Mouse (Mus musculus) retina, embryonic 14.5 days (tissue): ENCODE results near the gene Caml.
"Not testable (repeated sequence)": the region's sequence is repeated elsewhere in the genome, so short reads cannot be mapped to it uniquely, and the experiment has no call there.

ENCODE experiments used
- DNase-seq: peaks from one replicate; pipeline ENCODE4 v3.0.0-alpha.2; 2015; ENCODE audit warnings: low spot score

Caml gene

GRCm38 (mm10) chr13:55622649-55623541 lies at the start of gene Caml:
Gene Caml, plus strand, starts transcription at chr13:55623005.
- DNase-seq = peak; percentile 92

- no peak for DNase-seq
Observed at GRCm38 (mm10) chr13:55573432-55573831, 49.4 kb upstream of the Caml start, which contains the start of gene Tmed9. Gene Tmed9, plus strand, starts transcription at chr13:55573732.

- no peak for DNase-seq
Observed at GRCm38 (mm10) chr13:55574321-55574720, 48.5 kb upstream of the Caml start.

DNA sequence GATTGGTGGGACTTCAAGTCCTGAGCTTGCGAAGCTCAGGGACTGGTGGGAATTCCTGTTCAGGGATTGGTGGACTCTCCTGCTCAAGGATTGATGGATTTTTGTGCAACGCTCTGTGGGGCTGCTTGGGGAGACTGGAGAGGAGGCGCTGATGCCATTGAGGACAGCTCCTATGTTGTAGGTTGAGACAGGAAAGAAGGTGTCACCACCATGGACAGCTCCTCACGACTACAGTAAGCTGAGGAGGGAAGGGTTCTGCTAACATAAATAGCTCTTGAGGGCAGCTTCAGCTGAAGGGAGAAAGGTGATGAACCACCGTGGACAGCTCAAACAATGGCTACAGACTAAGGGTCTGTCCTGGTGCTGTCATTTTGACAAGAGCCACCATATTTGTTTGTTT lies 46.9 kb upstream of the Caml start:
- DNase-seq = no peak

GRCm38 (mm10) chr13:55576872-55577271 lies 45.9 kb upstream of the Caml start:
- not testable (repeated sequence) for DNase-seq

DNA sequence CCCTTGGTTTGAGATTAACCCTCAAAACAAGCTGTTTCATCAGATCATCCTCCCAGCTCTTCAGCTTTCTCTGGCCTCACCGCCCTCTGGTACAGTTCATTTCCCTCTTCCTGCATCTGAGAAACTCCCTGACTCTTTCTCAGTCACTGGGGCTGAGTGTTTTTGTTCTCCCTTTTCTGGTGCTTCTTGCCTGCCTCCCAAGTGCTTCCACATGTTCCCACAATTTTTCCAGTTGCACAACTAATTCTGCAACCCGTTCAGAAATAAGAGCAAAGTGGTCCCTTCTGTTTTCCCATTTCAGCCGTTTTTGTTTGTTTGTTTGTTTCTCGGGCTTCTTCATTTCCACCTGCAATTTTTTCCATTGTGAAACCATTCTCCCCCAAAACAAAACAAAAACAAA lies 44.7 kb upstream of the Caml start:
- no peak for DNase-seq

DNA sequence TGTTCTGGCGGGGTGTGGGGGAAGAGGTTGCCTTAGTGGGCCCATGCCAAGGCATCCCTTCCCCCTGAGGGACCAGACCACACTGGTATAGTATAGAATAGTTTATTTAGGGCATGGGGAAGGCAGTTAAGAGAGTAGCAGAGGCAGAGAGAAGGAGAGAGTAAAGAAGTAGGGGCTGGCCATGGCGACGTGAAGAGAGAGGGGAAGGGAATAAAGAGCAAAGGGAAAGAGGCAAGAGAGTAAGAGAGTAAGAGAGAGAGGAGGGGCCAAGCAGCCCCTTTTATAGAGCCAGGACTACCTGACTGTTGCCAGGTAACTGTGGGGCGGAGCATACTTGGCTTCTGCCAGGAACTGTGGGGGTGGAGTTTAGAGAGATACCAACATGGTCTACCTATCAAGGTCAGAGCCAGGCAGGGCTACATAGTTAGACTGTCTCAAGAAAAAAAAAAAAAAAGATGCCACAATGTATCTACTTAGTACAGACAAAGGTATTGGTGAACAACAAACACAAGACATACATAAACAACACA lies 30.8 kb upstream of the Caml start:
- peak; percentile 13 for DNase-seq

GRCm38 (mm10) chr13:55592512-55593253 lies 30.1 kb upstream of the Caml start:
- peak; percentile 97 for DNase-seq

DNA sequence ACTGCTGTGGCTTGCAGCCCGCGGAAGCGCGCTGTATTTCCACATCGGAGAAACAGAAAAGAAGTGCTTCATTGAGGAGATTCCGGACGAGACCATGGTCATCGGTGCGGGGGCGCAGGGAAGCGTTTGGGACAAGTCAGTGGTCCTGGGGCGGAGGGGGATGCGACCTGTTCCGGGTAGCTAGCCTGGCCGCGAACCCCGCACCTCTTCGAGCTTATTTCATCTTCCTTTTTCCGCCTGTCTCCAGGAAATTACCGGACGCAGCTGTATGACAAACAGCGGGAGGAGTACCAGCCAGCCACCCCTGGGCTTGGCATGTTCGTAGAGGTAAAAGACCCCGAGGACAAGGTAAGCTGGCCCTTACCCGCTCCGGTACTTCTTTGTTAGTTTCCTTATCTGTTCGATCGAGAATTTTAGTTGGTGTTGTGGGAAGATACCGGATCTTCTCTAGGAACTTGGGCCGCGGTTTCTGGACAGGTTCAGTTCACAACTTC lies 29.5 kb upstream of the Caml start:
- DNase-seq = no peak

DNA sequence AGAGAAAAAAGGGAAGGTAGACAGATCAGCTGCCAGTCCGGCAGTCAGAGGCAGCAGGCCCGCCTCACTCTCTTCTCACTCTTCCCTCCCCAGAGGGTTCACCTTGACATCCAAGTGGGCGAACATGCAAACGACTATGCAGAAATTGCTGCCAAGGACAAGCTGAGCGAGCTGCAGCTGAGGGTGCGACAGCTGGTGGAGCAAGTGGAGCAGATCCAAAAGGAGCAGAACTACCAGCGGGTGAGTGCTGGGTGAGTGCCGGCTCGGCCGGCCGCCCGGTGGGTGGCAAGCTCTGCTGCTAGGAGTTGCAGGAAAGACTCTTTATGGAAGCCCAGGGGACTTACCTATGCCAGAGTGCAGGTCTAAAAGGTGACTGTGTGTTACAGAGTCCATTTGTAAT lies 27.4 kb upstream of the Caml start:
- no peak for DNase-seq

DNA sequence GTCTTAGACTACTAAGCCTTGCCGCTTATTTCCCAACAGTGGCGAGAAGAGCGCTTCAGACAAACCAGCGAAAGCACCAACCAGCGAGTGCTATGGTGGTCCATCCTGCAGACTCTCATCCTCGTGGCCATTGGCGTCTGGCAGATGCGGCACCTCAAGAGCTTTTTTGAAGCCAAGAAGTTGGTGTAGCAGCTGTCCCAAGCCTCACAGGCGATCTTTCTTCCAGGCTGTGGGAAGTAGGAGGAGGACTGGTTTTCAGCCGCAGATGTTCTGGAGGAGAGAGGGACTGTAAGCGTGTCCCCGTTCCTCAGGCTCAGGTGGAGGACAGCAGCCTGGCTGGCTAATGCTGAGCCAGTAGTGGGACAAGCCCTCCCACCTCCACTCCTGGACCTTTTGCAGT lies 26.0 kb upstream of the Caml start:
- no peak for DNase-seq

DNA sequence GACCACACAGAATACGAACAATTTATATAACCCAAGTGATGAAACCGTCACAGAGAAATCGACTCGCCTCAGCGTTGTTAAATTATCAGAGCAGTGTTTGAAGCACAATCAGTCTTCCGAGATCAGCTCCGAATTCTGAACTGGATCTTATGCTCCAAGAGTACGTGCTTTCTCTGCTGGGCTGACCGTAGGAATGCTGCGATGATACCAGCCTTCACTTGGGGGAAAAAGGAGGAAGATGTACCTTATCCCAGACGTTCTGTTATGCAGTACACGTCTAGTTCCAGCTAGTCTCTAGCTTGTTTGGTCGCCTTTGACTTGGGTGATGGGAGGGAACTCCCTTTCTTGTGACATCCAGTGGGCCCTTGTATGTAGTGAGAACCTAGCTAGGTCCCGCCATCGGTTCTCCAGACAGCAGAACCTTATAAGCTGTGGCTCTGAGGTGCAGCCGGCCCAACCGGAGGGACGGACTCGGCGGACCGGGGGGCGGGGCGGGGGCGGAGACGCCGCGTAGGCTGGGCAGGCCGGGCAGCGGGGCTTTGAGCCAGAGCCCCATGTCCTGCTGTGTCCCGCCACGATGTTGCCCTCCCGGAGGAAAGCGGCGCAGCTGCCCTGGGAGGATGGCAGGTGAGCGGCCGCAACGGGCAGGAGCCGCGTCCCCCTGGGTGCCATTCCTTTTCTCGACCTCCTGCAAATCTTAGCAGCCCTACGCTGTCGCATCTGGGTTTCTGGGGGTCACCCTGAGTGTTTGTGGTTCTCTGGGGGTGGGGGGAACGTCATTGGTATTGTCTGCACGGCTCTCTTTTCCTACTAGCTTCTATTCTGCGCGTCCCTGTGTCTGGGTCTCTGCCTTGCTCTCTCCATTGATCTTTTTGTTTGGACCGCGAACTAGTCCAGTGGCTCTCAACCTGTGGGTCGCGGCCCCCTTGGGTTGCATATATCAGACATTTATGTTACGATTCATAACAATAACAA lies 23.0 kb upstream of the Caml start, which contains the start of gene B4galt7:
Gene B4galt7, plus strand, starts transcription at position 331 of the 975 bp plus-strand sequence.
- peak; percentile 79 for DNase-seq

- no peak for DNase-seq
Observed at GRCm38 (mm10) chr13:55600657-55601056, 22.1 kb upstream of the Caml start.

DNA sequence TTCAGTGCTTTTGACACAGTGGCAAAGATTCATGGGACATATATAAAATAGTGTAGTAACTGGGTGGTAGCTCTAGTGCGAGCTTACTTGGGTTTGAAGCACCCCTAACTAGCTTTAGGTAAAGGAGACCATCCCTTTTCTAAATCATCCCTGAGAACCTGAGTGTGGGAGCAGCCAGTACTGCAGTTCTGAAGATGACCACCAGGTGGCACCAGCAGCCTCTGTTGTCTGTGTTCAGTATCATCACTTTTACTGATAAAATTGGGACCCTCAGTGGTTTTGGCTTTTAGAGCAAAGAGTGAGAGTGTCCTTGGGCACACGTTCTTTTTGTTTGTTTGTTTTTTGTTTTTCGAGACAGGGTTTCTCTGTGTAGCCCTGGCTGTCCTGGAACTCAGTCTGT lies 21.2 kb upstream of the Caml start:
- DNase-seq = peak; percentile 96

DNA sequence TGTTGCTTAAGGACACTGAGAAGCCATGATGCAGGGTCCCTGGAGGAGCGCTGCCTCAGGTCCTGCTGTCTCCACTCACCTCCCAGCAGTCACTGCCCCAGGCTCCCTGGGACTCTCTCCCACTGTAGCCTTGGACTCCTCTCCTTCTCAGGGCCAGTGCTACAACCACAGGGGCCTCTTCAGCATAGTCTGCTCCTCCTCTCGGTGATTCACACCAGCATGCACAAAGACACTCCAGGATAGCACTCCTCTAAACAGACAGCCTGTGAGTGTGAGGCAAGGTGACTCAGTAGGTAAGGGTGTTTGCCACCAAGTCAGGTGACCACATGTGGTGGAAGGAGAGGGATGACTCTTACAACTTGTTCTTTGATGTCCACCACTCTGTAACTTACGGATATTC lies 18.2 kb upstream of the Caml start:
- DNase-seq = no peak

GRCm38 (mm10) chr13:55606899-55607623 lies 15.7 kb upstream of the Caml start:
- DNase-seq = no peak

DNA sequence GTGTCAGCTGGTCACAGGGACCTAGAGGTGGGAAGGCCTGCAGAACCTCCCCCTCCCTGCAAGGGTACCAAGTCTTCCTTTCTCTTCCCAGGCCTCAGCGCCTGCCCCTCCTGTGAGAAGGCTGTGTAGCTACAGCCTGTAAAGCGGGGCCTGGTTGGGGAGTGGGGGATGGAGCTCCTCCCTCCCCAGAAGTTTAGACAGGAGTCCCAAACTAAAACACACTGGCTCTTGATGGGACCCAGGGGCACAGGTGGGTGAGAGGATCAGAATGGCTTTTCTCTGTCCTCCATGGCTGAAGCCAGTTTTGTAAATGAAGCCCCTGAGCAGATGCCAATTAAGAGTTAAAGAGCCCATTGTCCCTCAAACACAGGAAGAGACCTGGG lies 15.2 kb upstream of the Caml start:
- DNase-seq = no peak

DNA sequence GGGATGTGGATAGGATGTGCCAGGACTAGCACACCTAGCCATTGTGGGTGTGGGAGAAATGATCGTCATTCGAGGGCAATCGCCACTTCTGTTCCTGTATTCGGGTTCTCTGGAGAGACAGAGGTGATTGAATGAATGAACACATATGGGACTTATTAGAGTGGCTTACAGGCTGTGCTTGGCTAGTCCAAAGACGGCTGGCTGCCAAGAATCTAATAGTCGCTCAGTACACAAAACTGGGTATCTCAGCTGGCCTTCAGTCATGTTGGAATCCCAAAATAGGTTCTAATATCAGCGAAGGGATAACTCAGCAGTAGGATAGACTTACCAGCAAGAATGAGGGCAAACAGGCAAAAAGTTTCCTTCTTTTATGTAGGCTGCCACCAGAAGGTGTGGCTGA lies 10.8 kb upstream of the Caml start:
- no peak for DNase-seq

DNA sequence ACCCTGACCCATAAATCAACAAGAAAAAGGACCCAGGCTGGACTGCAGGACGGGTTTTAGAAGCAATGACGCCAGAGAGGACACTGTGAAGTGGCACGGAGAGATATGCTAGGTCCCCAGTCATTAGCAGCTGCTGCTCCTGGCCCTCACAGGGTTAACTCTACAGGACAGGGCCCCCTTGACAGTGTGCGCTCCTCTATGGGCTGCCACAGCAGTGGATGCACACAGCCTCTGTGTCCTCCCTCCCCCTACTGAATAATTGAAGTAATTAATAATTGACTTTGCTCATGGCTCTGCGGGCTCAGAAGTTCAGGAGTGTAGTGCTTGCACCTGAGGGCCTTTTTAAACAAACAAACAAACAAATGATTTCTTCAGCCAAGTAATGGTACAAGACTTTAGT lies 9.3 kb upstream of the Caml start:
- peak; percentile 24 for DNase-seq

DNA sequence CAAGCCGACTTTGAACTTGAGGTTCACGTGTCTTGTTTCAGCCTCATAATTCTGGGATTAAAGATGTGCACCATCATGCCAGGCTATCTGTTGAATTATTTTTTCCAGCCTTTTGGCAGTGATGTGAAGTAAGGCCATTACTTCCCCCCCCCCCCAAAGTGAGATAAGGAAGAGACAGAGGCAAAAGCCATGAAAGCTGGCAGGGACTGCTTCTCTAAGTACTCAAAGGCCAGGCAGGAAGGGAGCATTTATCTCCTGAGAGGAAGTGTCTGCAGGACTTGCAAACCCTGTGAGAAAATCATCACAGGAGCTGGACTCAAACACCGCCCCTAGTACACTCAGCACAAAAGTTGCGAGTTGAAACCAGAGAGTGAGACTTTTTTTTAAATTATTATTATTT lies 3.5 kb upstream of the Caml start:
- no peak for DNase-seq

GRCm38 (mm10) chr13:55620275-55620674 lies 2.5 kb upstream of the Caml start:
- no peak for DNase-seq
